Mouse (Mus musculus) common myeloid progenitor, adult 5-6 weeks (primary cell): Measurements from ENCODE around the gene Lgi2. TPM values are rescaled to one million over a fixed set of nuclear protein-coding genes. Genes with fewer than 3 reads are reported as not detected.

Source experiments
- ATAC-seq: replicated peaks from 2 replicates; pipeline ENCODE4 v1.8.0; 2016; ENCODE audit warnings: low read depth, mild to moderate bottlenecking, moderate TSS enrichment, inconsistent platforms; ENCODE audit not compliant: poor library complexity, severe bottlenecking
- total RNA-seq: library from RNA; stranded (forward); fragments of 200-1000, 187-1606 nt; gene quantifications from 2 replicates; pipeline ENCODE4 v1.2.3, GENCODE M21; 2017

The Lgi2 gene
- total RNA-seq = not detected in 2 replicates

DNA sequence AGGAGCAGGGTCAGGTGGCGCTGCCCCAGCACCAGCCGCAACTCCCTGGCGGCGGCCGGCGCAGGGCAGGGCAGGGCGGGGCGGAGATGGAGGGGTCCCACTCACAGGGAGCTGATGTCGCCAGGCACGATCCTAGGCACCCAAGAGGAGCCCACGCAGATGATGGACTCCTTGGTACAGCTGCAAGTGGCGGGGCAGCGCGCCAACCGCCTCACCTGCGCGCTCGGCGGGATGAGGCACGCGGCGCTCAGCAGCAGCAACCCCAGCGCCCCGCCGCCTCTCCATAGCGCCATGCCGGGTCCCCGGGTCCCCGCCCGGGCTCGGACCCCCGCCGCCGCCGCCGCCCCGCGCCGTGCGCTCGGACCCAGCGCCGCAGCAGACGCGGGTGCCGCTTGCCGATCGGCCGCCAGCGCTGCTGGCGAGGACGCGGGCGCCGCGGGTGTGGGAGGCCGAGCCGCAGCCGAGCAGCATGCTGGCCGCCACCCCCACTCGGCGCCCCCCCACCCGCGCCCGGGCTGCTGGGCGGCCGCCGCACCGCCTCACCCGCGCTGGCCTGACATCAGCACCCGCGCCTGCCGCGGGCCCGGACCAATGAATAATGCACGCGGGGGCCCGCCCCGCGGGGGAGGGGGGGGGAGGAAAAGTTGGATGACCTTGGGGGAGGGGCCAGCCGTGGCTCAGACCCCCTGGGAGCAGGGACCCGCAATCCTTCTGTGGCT, at the start of gene Lgi2:
Gene Lgi2, minus strand, starts transcription at position 650 of the 719 bp plus-strand sequence.
- peak; percentile 25; the same call in 1 of the 2 replicates for ATAC-seq

- ATAC-seq = no peak
These were observed 49.2 kb upstream of the Lgi2 start for GRCm38 (mm10) chr5:52615421-52615820.

- ATAC-seq = no peak
These were observed 48.4 kb upstream of the Lgi2 start for GRCm38 (mm10) chr5:52614686-52615085.

GRCm38 (mm10) chr5:52612776-52613175, 46.5 kb upstream of the Lgi2 start:
- ATAC-seq = no peak

GRCm38 (mm10) chr5:52611315-52611895, 45.1 kb upstream of the Lgi2 start:
- no peak for ATAC-seq

DNA sequence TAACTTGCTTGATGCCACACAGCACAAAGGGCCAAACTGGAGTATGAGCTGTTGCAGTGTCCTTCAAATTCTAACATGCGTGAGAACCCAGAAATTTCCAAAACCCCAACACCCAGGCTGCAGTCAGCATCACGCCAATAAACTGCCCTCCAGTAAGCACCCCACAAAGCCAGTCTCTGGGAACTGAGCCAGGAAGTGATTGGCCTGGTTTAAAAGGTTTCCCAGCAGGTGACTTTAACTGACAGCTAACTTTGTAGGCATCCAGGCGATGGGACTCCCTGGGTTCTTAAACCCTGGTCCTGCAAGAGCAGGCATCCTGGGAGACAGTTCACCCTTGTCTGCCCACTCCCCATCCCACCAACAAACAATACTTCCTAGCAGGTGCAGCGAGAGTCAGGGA, 44.0 kb upstream of the Lgi2 start:
- ATAC-seq = no peak

GRCm38 (mm10) chr5:52609672-52610071, 43.4 kb upstream of the Lgi2 start:
- peak; percentile 47; the same call in 1 of the 2 replicates for ATAC-seq

DNA sequence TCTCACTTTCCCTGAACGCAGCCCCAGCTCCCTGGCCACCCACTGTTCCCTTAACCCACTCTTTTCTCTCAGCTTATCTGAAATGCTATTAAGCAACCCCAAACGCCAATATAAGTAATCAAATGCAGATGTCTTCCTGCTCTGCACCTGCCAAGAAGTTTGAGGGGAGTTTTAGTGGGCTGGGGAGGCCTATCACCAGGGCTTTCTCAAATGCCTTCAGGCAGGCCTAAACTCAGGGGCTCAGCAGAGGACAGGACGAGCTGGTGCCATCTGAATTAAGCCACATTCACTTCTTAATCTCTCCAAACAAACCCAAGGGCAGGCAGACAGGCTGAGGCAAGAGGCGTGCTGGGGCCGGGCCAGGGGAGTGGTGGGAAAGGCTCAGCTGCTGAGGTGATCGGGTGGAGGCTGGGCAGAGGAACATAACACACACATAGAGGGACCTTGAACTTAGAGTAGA, 38.4 kb upstream of the Lgi2 start:
- no peak for ATAC-seq

DNA sequence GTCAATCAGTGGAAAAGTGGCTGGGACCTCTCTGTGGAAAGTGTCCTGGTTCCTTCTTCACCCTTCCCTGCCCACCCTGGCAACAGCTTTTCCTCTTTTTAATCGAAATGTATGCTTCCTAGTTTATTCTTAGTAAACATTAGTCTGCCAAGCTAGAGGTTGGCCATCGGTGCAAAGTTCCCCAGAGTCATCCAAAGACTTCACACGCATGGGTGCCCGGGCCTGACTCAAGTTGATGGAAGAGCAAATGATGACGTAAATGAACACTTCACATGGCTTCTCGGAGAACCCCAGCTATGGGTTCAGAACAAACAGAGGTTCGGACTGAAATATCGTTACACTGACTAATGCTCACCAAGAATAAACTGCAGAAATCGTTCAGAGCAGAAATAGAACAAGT, 24.4 kb upstream of the Lgi2 start:
- no peak for ATAC-seq

DNA sequence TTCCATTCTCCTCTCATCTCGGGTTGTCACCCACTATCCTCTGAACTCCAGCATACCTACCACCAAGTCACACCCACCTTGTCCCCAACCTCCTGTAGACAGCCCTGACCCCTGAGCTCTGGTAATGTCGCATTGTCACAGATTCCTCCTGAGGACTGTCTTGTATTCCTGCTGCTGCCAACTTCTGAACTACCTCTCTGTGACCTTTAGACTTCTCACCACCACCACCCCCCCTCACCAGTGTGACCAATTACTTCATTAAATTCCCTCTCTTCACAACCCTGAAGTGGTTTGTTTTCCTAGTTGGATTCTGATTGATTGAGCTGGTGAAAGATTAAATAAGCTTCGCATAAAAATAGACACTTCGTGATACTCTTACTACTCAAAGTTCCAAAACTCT, 22.4 kb upstream of the Lgi2 start:
- ATAC-seq = no peak

DNA sequence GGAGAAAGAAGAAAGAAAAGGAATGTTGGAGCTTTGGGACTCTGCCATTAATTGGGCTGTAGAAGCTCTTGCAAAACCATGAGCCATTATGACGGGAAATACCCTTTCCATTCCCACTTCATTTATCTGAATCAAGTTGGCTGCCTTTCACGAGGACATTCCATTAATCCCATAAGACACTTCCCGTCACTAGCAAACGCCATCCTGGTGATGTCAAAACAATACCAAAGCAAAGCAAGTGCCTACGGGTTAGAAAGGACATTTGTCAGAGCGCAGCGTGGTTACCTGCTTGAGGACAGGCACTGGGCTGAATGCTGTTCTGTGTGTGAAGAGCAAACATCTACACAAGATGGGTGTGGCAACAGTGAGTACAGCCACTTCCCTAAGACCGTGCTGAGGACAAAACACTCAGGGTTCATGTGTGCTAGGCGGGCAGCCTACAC, 21.1 kb upstream of the Lgi2 start:
- no peak for ATAC-seq

DNA sequence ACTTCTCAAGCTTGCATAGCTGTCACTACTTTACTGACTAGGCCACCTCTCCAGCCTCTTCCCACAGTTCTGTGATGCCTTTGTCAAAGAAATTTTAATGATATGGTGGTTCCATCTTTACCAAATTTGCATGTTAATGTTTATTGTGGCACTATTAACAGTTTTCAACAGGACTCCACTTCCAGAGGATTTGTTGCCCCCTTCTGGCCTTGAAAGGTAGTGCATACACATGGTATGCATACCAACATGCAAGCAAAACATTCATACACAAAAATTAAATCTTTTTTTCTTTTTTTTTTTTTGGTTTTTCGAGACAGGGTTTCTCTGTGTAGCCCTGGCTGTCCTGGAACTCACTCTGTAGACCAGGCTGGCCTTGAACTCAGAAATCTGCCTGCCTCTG, 6.3 kb upstream of the Lgi2 start:
- no peak for ATAC-seq

DNA sequence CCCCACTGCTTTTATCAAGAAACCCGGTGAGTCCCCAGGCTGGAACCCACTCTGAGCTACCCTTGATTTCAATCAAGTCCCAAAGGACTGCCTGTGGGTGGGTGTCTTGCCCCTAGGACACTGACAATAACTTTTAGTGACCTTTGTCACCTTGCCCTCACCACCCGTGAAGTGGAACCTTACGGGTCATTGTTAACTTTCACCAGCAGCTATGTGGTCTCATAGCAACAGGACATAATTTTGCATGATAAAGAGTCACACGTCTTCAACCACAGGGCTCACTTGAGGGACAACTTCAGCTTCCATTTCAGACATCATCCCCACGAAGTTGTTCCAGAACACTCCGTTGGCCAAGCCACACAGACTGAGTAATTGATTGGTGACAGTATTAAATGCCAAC, 4.5 kb upstream of the Lgi2 start:
- ATAC-seq = no peak

DNA sequence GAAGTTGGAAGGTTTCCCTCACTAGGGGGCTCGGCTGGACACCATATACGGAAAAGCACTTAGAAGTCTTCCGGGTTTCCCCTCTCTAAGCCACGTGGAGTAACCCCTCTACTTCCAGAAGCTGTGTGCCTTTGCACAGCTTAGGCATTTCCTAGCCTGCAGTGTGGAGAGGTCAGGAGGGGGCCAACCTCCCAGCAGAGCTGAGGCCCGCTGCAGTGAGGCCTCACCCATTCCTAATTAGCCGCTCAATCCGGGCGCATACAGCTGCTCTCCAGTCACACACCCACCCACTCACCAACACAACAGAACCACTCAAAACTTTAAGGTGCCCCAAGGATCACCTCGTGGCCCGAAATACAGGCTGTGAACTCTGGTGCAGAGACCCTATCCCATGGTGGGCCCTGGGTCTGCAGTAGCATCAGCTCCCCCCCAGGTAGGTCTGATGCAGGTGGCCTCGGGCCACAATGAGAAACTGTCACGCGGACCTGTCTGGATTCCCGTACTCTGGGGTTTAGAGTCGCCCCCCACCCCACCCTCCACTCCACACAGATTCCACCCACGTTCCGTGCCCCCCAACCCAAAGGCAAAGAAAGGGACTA, 949 bp downstream of the Lgi2 start:
- 0 out of 2 replicates have a peak, but pooled peaks have one; percentile 11 for ATAC-seq

DNA sequence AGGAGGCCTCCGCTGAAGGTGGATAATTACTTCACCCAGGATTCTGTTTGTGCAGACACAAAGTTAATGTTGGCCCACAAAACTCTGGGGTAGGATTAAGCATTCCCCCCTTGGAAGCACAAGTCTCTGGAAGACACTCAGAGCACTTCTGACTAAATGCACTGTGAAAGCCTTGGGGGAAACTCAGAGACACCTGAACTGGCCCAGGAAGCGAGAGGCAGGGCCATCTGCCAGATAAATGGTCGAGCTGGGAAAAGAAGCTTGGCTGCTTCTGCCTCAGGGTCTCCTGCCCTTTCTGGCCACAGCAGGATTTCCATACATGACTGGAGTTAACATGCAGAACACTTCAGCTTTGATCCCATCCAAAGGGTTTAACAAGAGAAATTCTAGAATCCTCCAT, 1.9 kb downstream of the Lgi2 start:
- no peak for ATAC-seq

- no peak for ATAC-seq
These were observed 6.0 kb downstream of the Lgi2 start for GRCm38 (mm10) chr5:52560240-52560639.

GRCm38 (mm10) chr5:52555526-52555925, 10.7 kb downstream of the Lgi2 start:
- ATAC-seq = peak; percentile 69

DNA sequence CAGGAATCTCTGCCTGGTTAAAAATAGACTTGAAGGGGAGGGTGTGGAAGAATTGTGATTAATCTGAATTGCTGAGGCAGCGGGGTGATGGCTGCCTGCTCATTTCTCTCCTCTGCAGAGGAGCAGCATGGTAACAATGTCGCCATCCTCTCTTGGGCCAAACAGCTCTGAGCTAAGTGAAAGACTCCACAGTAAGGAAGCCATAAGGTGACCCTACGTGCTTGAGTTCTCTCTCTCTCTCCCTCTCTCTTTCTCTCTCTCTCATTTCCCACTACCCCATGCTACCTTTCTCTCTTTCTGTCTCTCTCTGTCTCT, 15.0 kb downstream of the Lgi2 start:
- ATAC-seq = no peak

- ATAC-seq = no peak
These were observed 15.5 kb downstream of the Lgi2 start for GRCm38 (mm10) chr5:52550613-52551317.

- ATAC-seq = peak; percentile 60; the same call in 1 of the 2 replicates
These were observed 19.3 kb downstream of the Lgi2 start for GRCm38 (mm10) chr5:52546950-52547349.

- ATAC-seq = no peak
These were observed 22.5 kb downstream of the Lgi2 start for GRCm38 (mm10) chr5:52543770-52544169.
